Mouse (Mus musculus): ENCODE results near the gene Dchs1. TPM values are rescaled to one million over a fixed set of nuclear protein-coding genes. Genes with fewer than 3 reads are reported as not detected.
A peak's percentile ranks its signal among the peaks of the same experiment; 100 is the strongest.
"Not testable (repeated sequence)": the region's sequence is repeated elsewhere in the genome, so short reads cannot be mapped to it uniquely, and the experiment has no call there.

The Dchs1 gene
- polyA plus RNA-seq, 1 experiment from 2014 or later = 0.47 TPM

DNA sequence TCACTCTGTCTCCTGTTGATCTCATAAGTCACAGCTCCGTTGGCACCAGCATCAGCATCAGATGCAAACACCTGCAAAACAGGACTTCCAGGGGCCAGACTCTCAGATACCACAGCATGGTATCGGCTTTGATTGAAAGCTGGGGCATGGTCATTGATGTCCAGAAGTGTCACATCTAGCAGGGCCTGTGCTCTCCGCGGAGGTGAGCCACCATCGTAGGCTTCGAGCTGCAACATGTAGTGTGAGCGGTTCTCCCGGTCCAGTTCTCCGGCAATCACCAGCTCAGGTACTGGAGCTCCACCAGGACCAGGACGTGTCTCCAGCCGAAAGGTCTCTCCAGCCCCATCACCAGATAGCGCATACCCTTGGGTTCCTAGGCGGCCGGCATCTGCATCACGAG lies 15.1 kb downstream of the Dchs1 start:
- H3K27ac ChIP-seq = no peak overlapping the region
- no peak overlapping the region for H3K4me3 ChIP-seq (ENCODE audit: inconsistent target)
- 94% methylated on average over 15 of the region's 15 CpGs for WGBS (ENCODE audit: missing documents)
- H3K36me3 ChIP-seq (ENCODE audit: inconsistent target) = no peaks in the 10 kb centered on the region
- H3K79me2 ChIP-seq (ENCODE audit: inconsistent target) = no peaks in the 10 kb centered on the region

DNA sequence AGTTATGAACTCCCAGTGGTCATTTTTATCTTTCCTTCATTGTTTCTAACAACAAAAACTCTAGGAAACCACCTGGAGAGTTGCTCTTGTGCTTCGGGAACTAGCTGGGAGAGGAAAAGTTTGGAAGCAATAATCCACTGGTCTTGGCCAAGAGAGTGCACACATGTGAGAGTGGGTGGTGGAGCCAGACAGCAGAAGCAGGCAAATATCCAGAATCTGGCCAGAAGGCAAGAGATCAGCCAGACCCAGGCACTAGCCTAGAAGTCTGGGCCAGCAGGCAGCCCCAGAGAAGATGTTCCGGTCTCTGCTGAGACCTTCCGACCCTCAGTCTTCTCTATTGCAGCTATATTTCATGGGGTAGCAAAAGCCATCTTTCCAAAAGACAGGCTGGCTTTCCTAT lies 17.5 kb downstream of the Dchs1 start:
- WGBS (ENCODE audit: missing documents) = 95% methylated on average over 3 of the region's 3 CpGs

DNA sequence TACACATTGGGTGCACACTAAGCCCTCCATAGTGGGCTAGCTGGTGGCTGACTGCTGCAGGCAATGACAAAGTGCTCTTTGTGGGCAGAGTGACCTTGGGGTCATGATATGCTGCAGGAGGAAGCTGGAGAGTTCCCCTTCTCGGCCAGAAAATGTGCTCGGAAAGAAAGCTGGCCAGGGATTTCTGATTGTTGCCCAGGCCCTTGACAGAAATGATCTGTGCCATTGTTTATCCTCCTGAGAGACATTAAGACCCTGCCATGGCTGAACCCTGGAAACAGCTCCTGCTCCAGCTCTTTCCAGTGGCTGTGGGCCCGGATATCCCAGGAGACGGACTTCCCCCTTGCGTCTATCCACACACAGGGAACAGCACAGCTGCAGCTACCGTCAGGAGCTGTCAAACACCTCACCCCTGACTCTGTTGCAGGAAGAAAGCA lies 19.7 kb downstream of the Dchs1 start:
- Histone ChIP-seq H3K36me3 (ENCODE audit: inconsistent target) (no peaks in the 10 kb centered on the region), H3K4me3 (ENCODE audit: inconsistent target) (no peak overlapping the region), H3K79me2 (ENCODE audit: inconsistent target) (no peaks in the 10 kb centered on the region), H3K27ac (peak overlapping the region; percentile 65)
- 19% methylated on average over 6 of the region's 6 CpGs for WGBS (ENCODE audit: missing documents)

More for the DNA sequence above, 17.5 kb downstream of the Dchs1 start:
- Histone ChIP-seq H3K4me3 (ENCODE audit: inconsistent target) (no peak overlapping the region), H3K79me2 (ENCODE audit: inconsistent target) (no peaks in the 10 kb centered on the region), H3K36me3 (ENCODE audit: inconsistent target) (no peaks in the 10 kb centered on the region), H3K27ac (no peak overlapping the region)

DNA sequence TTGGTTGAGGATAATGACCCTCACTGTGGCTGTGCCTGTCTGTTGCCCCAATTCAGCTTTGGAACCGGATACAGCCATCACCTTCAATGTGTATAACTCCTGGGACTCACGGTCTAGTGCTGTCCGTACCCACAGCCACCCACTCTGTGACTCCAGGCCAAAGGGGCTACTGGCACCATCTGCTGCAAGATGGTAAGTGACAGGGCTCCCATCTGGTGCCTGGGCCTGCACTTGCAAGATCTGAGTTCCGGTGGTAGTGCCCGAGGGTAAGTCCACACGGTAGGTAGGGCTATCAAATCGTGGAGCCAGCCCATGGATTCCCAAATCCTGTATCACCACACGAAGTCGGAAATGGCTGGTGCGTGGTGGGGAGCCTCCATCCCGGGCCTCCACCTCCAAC lies 23.1 kb downstream of the Dchs1 start:
- H3K36me3 ChIP-seq (ENCODE audit: inconsistent target) = no peaks in the 10 kb centered on the region
- H3K4me3 ChIP-seq (ENCODE audit: inconsistent target) = no peak overlapping the region
- H3K27ac ChIP-seq = no peak overlapping the region
- 95% methylated on average over 11 of the region's 11 CpGs for WGBS (ENCODE audit: missing documents)
- no peaks in the 10 kb centered on the region for H3K79me2 ChIP-seq (ENCODE audit: inconsistent target)

DNA sequence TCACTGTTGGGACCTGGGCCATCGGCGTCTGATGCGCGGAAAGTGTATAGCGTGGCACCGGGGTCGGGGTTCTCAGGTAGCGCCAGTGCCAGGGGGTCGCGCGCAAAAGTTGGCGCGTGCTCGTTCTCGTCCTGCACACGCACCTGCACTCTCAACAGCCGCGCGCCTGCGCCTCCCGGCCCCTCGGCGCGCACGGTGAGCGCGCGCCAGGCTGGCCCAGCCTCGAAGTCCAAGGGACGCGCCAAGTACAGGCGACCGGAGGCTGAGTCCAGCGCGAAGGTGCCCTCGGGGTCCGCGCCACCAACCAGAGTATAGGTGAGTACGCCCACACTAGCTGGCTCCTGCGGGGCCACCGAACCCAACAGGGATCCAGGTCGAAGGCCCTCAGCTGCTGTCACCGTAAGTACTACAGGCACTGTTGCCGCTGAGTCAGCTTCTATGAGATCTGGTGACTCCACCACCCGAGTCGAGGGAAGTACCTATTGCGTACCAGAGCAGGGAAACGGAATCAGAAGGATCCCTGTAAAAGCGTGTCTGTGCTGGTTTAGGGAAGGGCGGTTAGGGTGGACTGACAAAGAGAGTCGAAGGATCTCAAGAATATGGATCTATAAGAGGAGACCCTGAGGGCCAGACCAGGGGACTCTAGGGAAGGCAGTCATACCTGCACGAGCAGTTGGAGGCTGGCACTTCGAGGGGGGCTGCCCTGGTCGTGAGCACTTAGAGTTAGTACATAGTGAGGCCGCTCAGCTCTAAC lies 24.8 kb downstream of the Dchs1 start:
- Histone ChIP-seq H3K79me2 (ENCODE audit: inconsistent target) (no peaks in the 10 kb centered on the region), H3K4me3 (ENCODE audit: inconsistent target) (no peak overlapping the region), H3K27ac (no peak overlapping the region), H3K36me3 (ENCODE audit: inconsistent target) (no peaks in the 10 kb centered on the region)
- 48% methylated on average over 55 of the region's 55 CpGs for whole genome bisulfite sequencing (ENCODE audit: missing documents)

DNA sequence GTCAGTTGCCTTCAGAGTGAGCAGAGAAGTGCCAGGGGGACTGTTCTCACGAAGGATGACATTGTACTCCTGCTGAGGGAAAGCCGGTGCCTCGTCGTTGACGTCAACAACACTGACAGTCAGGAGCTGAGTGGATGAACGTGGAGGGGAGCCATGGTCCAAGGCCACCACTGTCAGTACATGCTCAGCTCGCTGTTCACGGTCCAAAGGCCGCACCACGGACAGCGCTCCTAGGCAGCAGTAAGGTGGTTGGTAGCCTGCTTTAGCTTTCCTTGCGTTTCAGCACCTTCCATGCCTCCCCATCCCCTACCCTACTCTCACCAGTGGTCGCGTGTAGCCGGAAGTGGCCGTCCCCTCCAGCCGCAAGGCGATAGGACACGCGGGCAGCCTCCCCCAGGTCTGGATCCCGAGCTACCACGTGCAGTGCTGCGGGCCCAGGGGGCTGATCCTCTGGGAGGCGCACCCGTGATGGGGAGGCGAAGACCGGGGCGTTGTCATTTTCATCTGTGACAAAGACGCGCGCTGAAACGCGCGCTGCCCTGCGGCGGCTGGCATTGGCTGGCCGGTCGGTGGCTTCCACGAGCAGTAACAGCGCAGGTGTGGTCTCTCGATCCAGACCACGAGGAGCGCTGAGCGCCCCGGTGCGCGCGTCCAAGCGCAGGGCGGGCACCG lies 25.5 kb downstream of the Dchs1 start:
- WGBS (ENCODE audit: missing documents) = 40% methylated on average over 46 of the region's 51 CpGs
- Histone ChIP-seq H3K79me2 (ENCODE audit: inconsistent target) (no peaks in the 10 kb centered on the region), H3K4me3 (ENCODE audit: inconsistent target) (no peak overlapping the region), H3K27ac (no peak overlapping the region), H3K36me3 (ENCODE audit: inconsistent target) (no peaks in the 10 kb centered on the region)

DNA sequence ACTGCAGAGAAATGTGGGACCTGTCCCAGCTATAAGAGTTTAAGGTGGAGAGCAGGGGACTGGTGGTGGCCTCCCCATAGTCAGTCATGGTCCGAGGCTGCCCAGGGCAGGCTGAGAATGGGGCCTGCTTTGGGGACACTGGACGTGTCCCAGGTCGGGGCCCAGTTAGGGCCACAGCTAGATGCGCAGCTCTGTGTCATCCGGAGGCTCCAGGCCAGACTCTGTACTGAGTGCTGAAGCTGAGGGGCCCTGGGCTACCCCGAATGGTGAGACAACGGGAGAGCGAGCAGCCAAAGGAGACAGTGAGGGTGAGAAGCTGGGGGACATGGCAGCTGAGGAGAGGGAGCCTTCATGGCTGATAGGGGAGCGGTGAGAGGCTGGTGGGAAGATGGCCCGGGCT lies 34.2 kb downstream of the Dchs1 start:
- H3K36me3 ChIP-seq (ENCODE audit: inconsistent target) = peaks cover 19% of the 10 kb centered on the region; the same call in 1 of the 2 replicates
- no peak overlapping the region for H3K4me3 ChIP-seq (ENCODE audit: inconsistent target)
- WGBS (ENCODE audit: missing documents) = 93% methylated on average over 10 of the region's 10 CpGs
- peaks cover 27% of the 10 kb centered on the region for H3K79me2 ChIP-seq (ENCODE audit: inconsistent target)
- no peak overlapping the region for H3K27ac ChIP-seq

DNA sequence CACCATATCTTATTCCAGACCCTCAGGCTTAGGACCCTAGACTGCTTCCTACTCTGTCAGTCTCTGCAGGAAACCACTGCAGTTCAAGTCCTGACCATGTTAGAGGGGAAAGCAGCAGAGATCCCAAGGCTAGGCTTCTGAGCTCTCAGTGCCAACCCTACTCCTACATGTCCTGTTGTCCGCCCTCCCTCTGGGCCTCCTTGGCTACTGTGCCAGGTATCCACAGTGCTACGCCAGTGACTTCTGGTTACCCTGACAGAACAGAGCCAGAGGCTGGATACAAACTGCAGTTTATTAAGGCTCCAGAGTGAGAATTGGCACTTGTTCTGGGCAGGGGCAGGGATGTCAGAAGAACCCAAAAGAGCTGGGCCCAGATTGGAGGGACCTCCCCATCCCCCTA lies 34.7 kb downstream of the Dchs1 start:
- H3K27ac ChIP-seq = no peak overlapping the region
- no peak overlapping the region for H3K4me3 ChIP-seq (ENCODE audit: inconsistent target)
- peaks cover 27% of the 10 kb centered on the region for H3K79me2 ChIP-seq (ENCODE audit: inconsistent target)
- peaks cover 24% of the 10 kb centered on the region; the same call in 1 of the 2 replicates for H3K36me3 ChIP-seq (ENCODE audit: inconsistent target)
- WGBS (ENCODE audit: missing documents) = 96% methylated on average over 2 of the region's 2 CpGs

DNA sequence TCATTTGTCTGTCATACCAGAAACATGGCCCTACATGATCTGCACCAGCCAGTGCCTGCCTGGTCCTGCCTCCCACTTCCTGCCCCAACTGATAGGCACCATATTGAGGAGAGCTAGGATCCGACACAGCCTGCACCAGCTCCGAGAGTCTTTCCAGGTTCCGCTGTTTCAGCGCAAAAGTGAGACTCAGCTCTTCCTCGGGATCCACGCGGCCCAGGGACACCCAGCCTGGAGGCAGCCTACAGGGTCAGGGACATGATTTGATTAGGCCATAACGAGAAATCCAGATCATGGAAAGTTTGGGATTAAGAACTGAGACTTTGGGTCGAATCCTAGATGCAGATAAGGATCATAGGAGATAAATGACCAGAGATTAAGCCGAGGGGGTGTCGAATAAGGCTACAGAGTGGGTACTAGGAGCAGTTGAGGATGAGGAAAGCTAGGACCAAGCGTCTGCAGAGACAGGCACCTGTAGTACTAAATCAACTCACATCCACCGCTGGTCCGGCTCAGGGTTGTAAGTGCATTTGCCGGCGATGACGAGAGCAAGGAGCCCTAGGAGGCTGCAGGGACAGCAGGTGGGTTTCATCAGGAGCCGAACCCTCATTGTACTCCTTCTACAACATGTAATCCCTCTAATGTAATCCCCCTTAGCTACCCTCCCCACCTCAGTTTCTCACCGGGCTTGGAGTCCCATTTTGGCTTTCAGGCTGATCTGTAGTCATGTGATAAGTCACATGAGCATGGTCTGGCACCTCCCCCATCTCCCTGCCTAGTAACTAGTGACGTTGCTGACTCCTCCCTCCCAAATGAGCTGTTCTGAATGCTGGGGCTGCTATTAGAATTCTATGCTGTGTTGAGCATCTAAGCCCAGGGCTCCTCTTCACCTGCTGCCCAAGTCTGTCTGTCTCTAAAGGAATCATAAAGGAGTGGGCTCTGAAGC lies 35.7 kb downstream of the Dchs1 start, which contains the start of gene Tpp1:
Gene Tpp1 (minus strand): TSS at position 745 of the 943 bp plus-strand sequence.
- H3K79me2 ChIP-seq (ENCODE audit: inconsistent target) = peaks cover 27% of the 10 kb centered on the region
- peaks cover 34% of the 10 kb centered on the region; the same call in 1 of the 2 replicates for H3K36me3 ChIP-seq (ENCODE audit: inconsistent target)
- H3K4me3 ChIP-seq (ENCODE audit: inconsistent target) = peak within 1 kb of the TSS; percentile 98
- 22% methylated on average over 20 of the region's 20 CpGs for WGBS (ENCODE audit: missing documents)
- peak within 1 kb of the TSS; percentile 96 for H3K27ac ChIP-seq

DNA sequence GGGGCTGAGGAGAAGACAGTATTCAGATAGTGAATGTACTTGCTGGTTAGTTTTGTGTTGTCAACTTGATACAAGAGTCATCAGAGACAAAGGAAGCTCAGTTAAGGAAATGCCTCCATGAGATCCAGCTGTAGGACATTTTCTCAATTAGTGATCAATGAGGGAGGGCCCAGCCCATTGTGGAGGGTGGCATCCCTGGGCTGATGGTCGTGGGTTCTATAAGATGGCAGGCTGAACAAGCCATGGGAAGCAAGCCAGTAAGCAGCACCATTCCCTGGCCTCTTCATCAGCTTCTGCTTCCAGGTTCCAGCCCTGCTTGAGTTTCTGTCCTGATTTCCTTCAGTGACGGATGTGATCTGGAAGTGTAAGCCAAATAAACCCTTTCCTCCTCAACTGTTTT lies 39.7 kb downstream of the Dchs1 start:
- 97% methylated on average over 2 of the region's 2 CpGs for WGBS (ENCODE audit: missing documents)
- Histone ChIP-seq H3K27ac (no peak overlapping the region), H3K79me2 (ENCODE audit: inconsistent target) (peaks cover 38% of the 10 kb centered on the region), H3K4me3 (ENCODE audit: inconsistent target) (no peak overlapping the region), H3K36me3 (ENCODE audit: inconsistent target) (peaks cover 37% of the 10 kb centered on the region; the same call in 1 of the 2 replicates)

DNA sequence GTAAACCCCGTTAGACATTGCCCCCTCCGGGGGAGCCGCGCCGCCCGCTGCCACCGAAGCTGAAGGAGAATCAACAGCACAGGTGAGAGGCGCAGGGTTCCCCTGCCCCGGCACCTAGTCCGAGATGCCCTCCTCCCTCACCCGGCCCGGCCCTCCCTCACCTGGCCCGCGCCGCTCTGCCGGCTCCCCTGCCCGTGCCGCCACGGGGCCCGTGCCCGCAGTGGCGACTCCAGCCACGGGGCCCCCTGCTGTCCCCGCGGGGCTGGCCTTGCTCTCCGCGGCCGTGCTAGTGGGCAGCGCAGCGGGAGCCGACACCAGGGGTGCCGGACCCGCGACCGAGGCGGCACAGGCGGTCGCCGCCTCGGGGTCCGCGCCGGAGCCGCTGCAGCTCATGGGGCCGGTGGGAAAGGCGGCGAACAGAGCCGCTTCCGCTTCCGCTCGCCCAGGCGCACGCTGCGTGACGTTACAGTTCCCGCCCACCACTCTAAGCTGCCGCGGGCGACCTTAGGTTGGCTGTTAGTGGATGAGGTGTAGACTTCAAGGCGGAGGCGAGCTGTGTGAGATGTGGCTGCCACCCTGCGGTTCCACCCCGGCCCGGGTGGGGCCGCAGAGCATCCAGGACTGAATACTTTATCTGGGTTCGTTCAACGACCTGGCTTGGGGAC lies 43.4 kb downstream of the Dchs1 start, which contains the start of gene Taf10:
Gene Taf10 (minus strand): TSS at position 436 of the 665 bp plus-strand sequence.
- Histone ChIP-seq H3K36me3 (ENCODE audit: inconsistent target) (peaks cover 51% of the 10 kb centered on the region), H3K79me2 (ENCODE audit: inconsistent target) (peaks cover 37% of the 10 kb centered on the region), H3K27ac (peak within 1 kb of the TSS; percentile 38), H3K4me3 (ENCODE audit: inconsistent target) (peak within 1 kb of the TSS; percentile 63)
- under 1% methylated on average over 49 of the region's 67 CpGs for WGBS (ENCODE audit: missing documents)

DNA sequence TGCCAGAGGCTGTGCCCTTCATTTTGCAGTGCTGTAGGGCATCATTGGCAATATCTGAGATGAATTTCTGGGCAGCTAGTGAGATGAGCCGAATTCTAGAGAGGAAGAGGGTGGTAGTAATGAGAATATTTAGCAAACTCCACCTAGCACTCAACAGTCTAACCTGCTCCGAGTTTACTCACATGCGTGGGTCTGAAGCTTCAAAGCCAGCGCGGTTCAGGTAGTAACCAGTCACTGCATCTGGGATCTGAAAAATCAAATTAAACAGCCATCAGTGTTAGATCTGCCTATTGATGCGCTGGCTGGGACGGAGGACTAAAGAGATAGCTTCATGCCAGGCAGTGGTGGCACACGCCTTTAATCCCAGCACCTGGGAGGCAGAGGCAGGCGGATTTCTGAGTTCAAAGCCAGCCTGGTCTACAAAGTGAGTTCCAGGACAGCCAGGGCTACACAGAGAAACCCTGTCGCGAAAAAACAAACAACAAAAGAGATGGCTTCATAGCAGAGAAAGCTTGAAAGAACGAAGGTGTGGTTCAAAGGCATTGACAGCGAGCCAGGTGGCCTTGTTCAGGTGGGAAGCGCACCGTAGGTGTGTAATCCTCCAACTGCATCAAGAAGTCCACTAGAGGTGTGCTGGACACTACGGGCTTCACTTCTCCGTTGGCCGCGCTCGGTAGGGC lies 44.1 kb downstream of the Dchs1 start:
- 36% methylated on average over 19 of the region's 20 CpGs for WGBS (ENCODE audit: missing documents)
- H3K79me2 ChIP-seq (ENCODE audit: inconsistent target) = peaks cover 44% of the 10 kb centered on the region
- peaks cover 44% of the 10 kb centered on the region for H3K36me3 ChIP-seq (ENCODE audit: inconsistent target)
- H3K27ac ChIP-seq = peak overlapping the region; percentile 25; the same call in 1 of the 2 replicates
- peak overlapping the region; percentile 63 for H3K4me3 ChIP-seq (ENCODE audit: inconsistent target)

DNA sequence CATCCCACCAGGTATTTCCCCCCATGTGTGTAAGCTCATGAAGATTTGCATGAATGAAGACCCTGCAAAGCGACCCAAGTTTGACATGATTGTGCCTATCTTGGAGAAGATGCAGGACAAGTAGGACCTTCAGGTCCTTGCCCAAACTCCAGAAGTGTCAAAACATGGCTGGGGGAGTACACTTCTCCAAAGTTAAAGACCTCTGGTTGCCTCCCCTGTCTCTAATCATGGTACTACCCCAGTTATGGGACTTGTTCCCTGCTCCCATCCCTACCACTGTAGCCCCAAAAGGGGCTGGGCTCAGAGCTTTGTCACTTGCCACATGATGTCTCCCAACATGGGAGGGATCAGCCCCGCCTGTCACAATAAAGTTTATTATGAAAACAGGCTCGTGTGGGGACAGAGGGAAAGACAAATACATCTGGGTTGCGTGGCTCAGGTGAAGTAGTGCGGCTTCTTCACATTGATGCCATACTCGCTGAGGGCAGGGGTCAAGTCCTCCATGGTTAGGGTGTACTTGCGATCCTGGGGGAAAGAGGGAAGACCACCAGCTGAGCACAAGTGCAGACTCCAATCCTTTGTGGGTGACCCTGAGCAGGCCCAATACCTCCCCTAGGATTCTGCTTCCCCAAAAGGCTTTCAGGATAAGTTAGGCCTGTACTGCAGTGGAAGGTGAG lies 44.8 kb downstream of the Dchs1 start:
- Histone ChIP-seq H3K36me3 (ENCODE audit: inconsistent target) (peaks cover 37% of the 10 kb centered on the region), H3K79me2 (ENCODE audit: inconsistent target) (peaks cover 51% of the 10 kb centered on the region)
- WGBS (ENCODE audit: missing documents) = 93% methylated on average over 6 of the region's 7 CpGs
- not testable (repeated sequence) for H3K4me3 ChIP-seq (ENCODE audit: inconsistent target); H3K27ac ChIP-seq

Measured in macrophage (primary cell).